Mouse (Mus musculus): ENCODE data around the gene Mical1. TPM values are rescaled to one million over a fixed set of nuclear protein-coding genes. Genes with fewer than 3 reads are reported as not detected.

The Mical1 gene
- polyA plus RNA-seq (2012; rRNA removed), result 42.5 and 43.5 TPM in 2 replicates

DNA sequence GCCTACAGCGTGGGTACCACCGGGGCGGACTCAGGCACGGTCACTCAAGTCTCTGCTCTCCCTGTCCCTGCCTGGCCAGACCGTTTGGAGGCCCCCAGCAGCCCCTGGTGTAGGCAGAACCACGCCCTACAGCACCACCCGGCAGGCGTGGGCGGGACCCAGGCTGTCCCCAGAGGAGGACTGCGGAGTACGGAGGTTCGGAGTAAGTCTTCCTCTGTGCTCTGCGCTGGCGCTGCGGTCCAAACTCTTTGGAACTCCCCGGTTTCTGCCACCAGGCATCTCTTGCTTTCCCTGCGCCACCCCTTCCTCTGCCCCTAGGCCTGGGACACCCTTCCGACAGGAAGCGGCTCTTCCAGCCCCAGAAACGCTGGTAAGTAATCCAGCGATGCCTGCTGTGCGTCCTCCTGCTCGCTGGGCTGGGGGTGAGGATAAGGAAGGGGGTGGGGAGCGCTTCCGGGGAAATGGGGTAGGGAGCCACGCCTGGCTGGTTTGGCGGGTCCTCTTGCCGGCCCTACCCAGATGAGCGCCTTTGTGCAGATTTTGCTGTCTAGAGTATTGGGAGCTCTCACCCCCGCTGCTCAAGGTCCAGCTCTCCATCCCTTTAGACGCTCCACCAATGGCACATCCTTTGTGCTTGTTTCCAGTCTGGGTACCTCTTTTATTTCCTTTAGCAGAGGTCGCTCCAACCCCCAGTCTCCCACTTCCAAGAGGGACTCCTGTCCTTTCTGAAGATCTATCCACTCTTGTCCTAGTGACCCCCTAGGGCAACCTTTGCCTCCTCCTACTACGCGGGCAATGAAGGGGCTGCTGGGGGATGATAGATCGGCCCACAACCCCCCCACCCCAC, at the start of gene Mical1:
TSS of gene Mical1 (plus strand) at position 144 of the 847 bp plus-strand sequence.

DNA sequence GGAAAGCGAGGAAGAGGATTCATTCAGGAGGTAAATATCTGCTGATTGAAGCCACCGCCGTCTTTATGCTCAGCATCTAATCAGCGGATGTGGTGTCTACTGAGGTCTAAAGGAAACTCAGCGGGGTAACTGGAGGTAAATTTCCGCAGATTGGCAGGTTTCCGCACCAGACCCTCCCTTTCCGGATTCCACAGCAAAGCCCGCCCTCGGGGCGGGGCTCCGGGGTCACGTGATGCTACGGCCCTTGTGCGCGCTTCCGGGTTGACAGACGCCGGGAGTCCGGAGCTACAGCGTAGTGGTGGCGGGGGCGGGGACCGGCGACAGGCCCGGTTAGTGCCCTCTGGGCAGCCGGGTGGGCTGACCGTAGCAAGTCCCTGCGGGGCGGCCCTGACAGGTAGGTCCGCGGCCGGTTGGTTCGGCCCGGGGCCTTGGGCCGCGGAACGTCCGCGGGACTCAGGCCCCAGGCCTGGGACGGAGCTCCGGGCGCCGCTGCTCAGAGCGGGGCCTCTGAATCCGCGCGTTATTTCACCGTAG, 25.9 kb upstream of the Mical1 start, which contains the start of gene Zbtb24:
TSS of gene Zbtb24 (plus strand) at position 247 of the 534 bp plus-strand sequence.

DNA sequence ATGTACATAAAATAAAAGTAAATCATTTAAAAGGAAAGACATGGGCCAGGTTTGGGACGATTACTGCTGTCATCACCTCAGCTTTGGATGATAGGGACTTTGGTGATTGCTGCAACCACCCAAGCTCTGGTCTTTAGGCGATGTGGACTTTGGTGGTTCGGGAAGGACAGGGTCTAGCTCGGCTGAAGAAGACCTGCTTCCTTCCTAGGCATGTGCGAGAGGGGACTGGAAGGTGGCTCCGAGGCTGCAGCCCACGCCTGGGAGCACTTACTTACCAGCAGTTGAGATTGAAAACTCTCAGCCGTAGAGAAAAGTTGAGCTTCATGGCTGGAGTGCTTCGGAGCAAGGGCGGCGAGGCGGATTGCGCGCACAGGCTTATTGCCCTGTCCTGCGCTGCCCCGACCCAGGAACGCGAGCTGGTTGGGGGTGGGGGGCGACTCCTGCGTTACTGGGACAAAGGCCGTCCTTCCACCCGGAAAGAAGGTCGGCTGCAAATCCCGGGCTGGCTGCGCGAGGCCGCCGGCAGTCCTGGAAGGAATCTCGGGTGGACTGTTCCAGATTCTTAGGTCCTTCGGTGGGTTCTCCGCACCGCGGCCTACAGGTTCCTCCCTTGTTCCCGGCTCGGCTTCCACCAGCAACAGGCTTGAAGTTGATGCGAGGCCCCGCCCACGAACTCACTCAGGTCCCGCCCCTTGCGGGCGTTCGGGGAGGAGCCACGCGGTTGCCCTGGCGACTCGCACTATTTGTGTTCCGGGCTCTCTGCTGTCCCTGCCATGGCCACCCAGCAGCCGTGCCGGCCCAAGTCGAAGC, 13.8 kb downstream of the Mical1 start, which contains the start of the genes Smpd2 and Ppil6:
TSS of gene Smpd2 (minus strand) at position 662 of the 810 bp plus-strand sequence.
TSS of gene Ppil6 (plus strand) at position 732 of the 810 bp plus-strand sequence.

DNA sequence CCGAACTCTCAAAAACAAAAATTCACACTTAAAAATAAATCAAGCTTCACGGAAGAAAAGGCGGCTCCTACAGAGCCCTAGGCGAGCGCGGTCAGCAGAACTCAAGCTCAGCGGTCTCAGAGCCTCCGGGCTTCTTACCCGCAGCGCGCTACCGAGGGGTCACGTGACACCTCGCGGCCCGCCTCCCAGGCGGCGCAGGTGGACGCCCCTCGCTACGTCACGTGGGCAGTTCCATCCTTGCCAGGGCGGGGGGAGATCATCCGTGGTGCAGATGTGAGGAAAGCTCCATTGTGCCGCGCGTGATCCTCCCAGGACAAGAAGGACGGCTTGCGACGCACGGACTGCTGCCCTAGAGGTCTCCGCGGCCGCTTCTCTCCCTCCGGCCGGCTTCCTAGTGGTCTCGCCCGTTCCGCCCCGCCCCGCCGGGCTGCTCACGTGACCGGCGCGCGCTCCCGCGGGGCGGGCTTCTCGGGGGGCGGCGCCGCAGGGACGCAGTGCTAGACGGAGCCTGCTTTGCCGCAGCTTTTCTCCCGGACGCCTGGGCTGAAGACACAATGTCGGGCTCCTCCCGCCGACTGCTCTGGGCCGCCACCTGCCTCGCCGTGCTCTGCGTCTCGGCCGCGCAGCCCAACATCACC, 43.0 kb downstream of the Mical1 start, which contains the start of gene Cd164:
TSS of gene Cd164 (plus strand) at position 434 of the 638 bp plus-strand sequence.

Other genes with a start within 250 kb of the Mical1 start
- gene Fig4, start 173.1 kb upstream of the Mical1 start, polyA plus RNA-seq (2012; rRNA removed), result 21.2 and 22.6 TPM in 2 replicates
- gene Ak9, start 172.3 kb upstream of the Mical1 start, polyA plus RNA-seq (2012; rRNA removed), result 0.14 and 0.20 TPM in 2 replicates
- 18.9 and 19.9 TPM in 2 replicates for gene Zbtb24, start 25.9 kb upstream of the Mical1 start, polyA plus RNA-seq (2012; rRNA removed)
- 49.4 and 51.4 TPM in 2 replicates for gene Smpd2, start 14.1 kb downstream of the Mical1 start, polyA plus RNA-seq (2012; rRNA removed)
- gene Ppil6, start 14.1 kb downstream of the Mical1 start, polyA plus RNA-seq (2012; rRNA removed), result 3.0 and 3.3 TPM in 2 replicates
- gene Cd164, start 43.1 kb downstream of the Mical1 start, polyA plus RNA-seq (2012; rRNA removed), result 35.4 and 38.8 TPM in 2 replicates
- 1.3 and 1.8 TPM in 2 replicates for gene Ccdc162, start 240.3 kb downstream of the Mical1 start, polyA plus RNA-seq (2012; rRNA removed)

All from central nervous system, embryonic 18 days (tissue).